Mouse (Mus musculus) ovary, postnatal 10 days (tissue): ENCODE data around the gene Gm8797.
"Not testable (repeated sequence)": the region's sequence is repeated elsewhere in the genome, so short reads cannot be mapped to it uniquely, and the experiment has no call there.

Experiments used
- DNase-seq: peaks from one replicate; pipeline ENCODE4 v3.0.0; 2022; ENCODE audit warnings: low spot score

The Gm8797 gene

DNA sequence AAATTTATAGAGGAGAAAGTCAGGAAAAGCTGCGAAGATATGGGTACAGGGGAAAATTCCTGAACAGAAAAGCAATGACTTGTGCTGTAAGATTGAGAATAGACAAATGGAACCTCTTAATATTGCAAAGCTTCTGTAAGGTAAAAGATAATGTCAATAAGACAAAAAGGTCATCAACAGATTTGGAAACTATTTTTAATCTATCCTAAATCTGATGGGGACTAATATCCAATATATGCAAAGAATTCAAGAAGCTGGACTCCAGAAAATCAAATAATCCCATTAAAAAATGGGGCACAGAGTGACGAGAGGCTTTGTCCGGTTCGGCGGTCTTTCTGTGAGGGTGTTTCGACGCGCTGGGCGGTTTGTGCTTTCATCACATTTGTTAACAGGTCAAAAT, at the start of gene Gm8797:
Gene Gm8797 (plus strand): TSS at position 301 of the 400 bp plus-strand sequence.
- not testable (repeated sequence) for DNase-seq

DNA sequence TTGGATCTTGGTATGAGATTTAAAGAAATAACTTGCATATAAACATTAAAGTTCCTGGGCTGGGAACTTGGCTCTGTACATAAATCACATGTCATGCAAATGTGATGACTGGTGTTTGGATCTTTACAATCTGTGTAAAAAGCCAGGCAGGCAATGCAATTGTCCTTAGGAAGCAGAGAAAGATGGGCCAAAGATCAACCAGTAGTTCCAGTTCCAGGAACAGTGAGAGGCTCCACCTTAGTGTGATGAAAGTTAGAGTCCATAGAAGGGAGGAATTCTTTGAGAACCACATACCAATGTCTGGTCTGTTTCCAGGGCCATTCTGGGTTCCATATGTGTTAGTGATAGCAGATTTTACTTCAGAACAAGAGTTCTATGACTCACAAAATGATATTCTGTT, 36.1 kb upstream of the Gm8797 start:
- DNase-seq, result no peak

DNA sequence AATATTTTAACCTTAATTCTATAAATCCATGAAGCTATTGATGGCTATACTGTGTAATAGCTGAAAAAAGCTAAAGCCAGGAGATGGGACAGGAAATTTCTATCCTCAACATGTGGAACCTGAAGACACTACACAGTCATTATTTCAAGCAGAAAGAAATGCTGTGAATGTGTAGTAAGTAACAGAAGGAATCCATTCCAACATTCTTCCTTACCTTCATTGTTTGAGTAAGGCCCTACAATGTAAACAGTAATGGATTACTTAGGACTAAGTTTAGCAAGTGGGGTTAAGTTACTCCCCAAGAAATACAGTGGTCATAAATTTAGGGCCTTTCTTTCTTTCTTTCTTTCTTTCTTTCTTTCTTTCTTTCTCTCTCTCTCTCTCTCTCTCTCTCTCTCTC, 17.7 kb upstream of the Gm8797 start:
- no peak for DNase-seq

DNA sequence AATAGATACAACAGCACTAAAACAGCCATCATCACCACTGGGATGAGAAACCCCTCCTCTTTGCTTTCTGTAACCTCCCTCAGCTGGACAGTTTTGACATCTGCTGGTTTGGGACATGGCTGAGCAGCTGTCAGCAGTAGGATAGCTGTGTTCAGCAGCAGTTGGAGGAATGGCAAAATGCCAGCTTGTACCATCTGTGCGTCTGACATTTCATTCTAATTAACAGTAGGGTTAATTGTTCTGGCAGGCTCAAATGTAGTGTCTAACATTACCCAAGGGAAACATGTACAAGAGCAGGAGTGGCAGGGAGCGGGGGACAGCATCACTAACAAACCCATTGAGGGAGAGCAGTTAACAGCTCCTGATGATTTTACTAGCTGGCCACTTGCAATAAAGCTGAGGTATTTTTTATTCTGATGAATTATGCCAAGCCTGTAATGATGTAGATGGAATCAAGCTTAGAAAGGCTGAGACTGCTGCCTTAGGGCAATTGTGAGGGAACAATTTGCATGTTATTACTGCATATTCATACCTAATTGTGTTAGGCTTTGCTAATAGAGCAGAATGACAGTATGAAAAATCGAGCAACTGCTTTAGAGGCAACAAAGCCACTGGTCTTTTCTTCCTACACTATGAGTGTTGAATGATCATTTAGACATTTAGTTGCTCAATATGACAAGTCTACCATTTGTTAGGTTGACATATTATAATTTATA, 4.3 kb downstream of the Gm8797 start:
- DNase-seq, result no peak

DNA sequence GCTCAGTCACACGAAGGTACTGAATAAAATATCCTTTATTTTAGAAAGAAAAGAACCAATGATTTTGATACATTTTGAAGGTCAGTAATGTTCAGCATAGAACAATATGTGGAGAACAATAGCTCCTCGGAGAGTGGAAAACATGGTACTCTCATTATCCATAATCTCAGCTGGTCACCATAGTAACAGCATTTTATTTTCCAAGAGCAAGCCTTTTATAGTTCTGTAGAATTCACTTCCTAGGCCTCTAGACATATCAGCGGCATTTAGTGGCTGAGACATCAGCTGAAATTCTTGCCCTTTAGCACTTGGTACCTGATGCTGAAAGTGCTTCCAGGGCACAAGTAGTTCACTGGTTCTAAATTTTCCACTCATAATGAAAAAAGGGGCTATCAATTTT, 15.7 kb downstream of the Gm8797 start:
- DNase-seq, result no peak

DNA sequence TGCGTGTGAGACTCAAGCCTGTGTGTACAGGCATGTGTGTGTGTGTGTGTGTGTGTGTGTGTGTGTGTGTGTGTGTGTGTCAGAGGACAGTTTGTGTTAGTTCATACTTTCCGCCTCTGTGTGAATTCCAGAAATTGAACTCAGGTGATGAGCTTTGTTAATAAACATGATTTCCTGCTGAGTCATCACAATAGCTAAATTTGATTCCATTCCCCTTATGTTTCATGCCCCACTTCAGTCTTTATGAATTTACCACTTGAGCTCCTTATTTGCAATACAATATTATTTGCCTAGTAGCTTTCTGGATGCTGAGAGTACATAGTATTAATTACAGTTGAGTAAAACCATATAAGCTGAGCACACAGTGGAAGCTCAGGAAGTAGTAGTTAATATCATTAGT, 26.3 kb downstream of the Gm8797 start:
- DNase-seq, result no peak
